Mouse (Mus musculus) myocyte (in vitro differentiated cells): ENCODE measurements around the gene AI837181.

ENCODE experiments used
- MYOD1 ChIP-seq, 3 experiments: IDR thresholded peaks; one replicate each; pipeline ENCODE4 v1.6.1; 2011; ENCODE audit warnings: control low read depth in 2 of 3, low read depth in 2 of 3, mild to moderate bottlenecking in 2 of 3, moderate library complexity in 1 of 3; ENCODE audit not compliant: insufficient read length in 2 of 3, control insufficient read depth in 1 of 3
- POLR2A ChIP-seq: IDR thresholded peaks from one replicate; pipeline ENCODE4 v1.6.1; 2011; ENCODE audit warnings: low read depth, mild to moderate bottlenecking, control low read depth, moderate library complexity; ENCODE audit not compliant: insufficient read length

DNA sequence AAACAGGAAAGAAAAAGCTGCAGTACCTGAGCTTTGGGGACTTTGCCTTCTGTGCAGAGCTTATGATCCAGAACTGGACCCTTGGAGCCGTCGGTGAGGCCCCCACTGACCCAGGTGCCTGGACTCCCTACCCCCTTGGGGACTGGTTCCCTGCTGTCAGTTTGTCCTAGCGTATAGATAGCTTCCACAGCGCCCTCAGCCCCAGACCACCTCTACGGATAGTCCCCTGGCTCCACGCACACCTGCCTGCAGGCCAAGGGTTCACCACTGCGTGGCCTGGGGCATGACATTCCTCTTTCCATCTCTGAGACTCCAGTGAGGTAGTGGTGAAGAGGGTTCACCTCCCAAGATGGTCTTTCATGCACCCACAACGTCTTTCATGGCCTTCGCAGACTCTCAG, 38.3 kb downstream of the AI837181 start:
- TF ChIP-seq MYOD1 (IDR thresholded peaks at IDR 0.05; ENCODE audit: control insufficient read depth in 1 of 3, insufficient read length in 2 of 3, low read depth in 2 of 3) (no peak), POLR2A (no peak)
